Mouse (Mus musculus) liver, embryonic 12.5 days (tissue): ENCODE results near the gene Slc4a5. TPM values are rescaled to one million over a fixed set of nuclear protein-coding genes. Genes with fewer than 3 reads are reported as not detected.
A peak's percentile ranks its signal among the peaks of the same experiment; 100 is the strongest.

ENCODE experiments used
- ATAC-seq: fragments of 200-750 bp; cut with Nextera tagmentation; 2 replicates; pipeline ENCODE4 v1.8.0; 2017; ENCODE audit warnings: moderate number of reproducible peaks, mild to moderate bottlenecking, moderate library complexity
- H3K27ac ChIP-seq: fragments of 300-500 bp; sonication (generic); 2 replicates; pipeline ENCODE4 v1.5.1; 2016; ENCODE audit warnings: mild to moderate bottlenecking
- H3K27me3 ChIP-seq: fragments of 300-500 bp; sonication (generic); replicated peaks from 2 replicates; pipeline ENCODE4 v1.6.1; 2016; ENCODE audit warnings: mild to moderate bottlenecking, moderate library complexity
- H3K36me3 ChIP-seq: fragments of 300-500 bp; sonication (generic); 2 replicates; pipeline ENCODE4 v1.6.1; 2016; ENCODE audit warnings: mild to moderate bottlenecking, moderate library complexity
- H3K4me1 ChIP-seq: fragments of 300-500 bp; sonication (generic); 2 replicates; pipeline ENCODE4 v1.6.1; 2016
- H3K4me2 ChIP-seq: fragments of 300-500 bp; sonication (generic); 2 replicates; pipeline ENCODE4 v1.6.1; 2016; ENCODE audit warnings: mild to moderate bottlenecking, moderate library complexity
- H3K4me3 ChIP-seq: fragments of 300-500 bp; sonication (generic); 2 replicates; pipeline ENCODE4 v1.5.1; 2016; ENCODE audit warnings: mild to moderate bottlenecking, moderate library complexity
- H3K9ac ChIP-seq: fragments of 300-500 bp; sonication (generic); 2 replicates; pipeline ENCODE4 v1.6.1; 2016; ENCODE audit warnings: mild to moderate bottlenecking, moderate library complexity
- H3K9me3 ChIP-seq: fragments of 300-500 bp; sonication (generic); replicated peaks from 2 replicates; pipeline ENCODE4 v1.6.1; 2016; ENCODE audit warnings: mild to moderate bottlenecking, moderate library complexity
- WGBS: fragments of 180-500 bp; shearing (Covaris S2); methylation state at CpG from one replicate; pipeline ENCODE4 v1.1.7; 2016; ENCODE audit not compliant: insufficient replicate concordance; 5-methylcytosine and 5-hydroxymethylcytosine counted together
- polyA plus RNA-seq: library from polyadenylated mRNA; unstranded; fragments of >200 nt; fragmentation: Nextera tagmentation; extraction: Ambion mirVana; gene quantifications from 2 replicates; pipeline ENCODE4 v1.2.1, GENCODE M21; 2016

The Slc4a5 gene
- polyA plus RNA-seq, 1 experiment from 2014 or later: 1.3 TPM

DNA sequence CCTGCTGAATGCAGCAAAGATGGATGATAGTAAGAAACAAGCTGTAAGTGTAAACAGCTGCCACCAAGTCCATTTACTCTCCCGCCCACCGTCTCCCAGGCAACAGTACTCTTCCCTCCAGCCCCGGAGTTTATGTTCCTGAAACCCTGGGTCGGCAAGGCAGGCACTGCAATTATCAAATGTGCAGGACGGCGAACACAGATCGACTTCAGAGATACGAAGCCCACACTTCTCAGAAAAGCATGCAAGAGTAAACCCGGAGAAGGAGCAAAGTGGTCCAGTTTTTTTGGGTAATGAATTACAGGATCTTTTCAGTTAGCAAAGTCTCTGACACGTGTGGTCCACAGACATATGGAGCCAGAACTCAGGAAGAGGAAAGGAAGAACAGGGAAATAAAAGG, 96.4 kb downstream of the Slc4a5 start:
- peak overlapping the region; percentile 88 for H3K27ac ChIP-seq
- peaks cover 38% of the 10 kb centered on the region for H3K36me3 ChIP-seq
- peaks cover 65% of the 10 kb centered on the region for H3K4me1 ChIP-seq
- peak overlapping the region; percentile 92 for H3K9ac ChIP-seq
- no peaks in the 10 kb centered on the region for H3K27me3 ChIP-seq
- 3% methylated on average over 10 of the region's 10 CpGs for WGBS
- H3K4me2 ChIP-seq: peak overlapping the region; percentile 83
- ATAC-seq: peak; percentile 16; the same call in 1 of the 2 replicates
- peak overlapping the region; percentile 90 for H3K4me3 ChIP-seq
- no peaks in the 10 kb centered on the region for H3K9me3 ChIP-seq

DNA sequence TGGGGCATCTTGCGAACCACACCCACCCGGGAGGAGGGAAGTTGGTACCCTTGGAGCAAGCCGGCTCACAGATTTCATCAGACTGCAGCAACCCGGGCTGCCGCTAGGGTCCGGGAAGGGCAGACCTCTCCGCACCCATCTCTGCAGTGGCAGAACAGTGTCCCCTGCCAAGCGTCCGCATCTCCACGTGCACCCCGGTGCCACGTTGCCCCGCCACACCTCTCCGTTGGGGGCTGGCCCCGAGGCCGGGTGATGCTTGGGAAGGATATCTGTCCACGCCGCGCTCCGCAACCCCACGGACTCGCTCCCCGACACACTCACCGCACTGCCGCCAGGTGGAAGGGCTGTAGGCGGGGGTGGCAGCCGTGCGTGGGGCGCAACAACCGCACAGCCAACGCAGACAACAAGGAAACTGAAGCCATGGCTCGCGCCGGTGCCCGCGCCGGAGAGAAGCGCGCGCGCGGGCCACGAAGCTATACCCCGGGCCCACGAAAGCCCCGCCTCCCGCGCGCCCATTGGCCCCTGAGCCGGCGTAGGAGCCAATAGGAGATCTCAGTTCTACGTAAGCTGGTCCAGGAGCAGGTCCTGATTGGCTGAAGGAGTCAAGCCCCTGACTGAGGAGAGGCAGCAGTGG, 97.6 kb downstream of the Slc4a5 start:
- H3K4me2 ChIP-seq: peak overlapping the region; percentile 83
- H3K27me3 ChIP-seq: no peaks in the 10 kb centered on the region
- peaks cover 53% of the 10 kb centered on the region for H3K4me1 ChIP-seq
- WGBS: under 1% methylated on average over 52 of the region's 52 CpGs
- ATAC-seq: peak; percentile 92
- peak overlapping the region; percentile 92 for H3K9ac ChIP-seq
- H3K27ac ChIP-seq: peak overlapping the region; percentile 88
- H3K9me3 ChIP-seq: no peaks in the 10 kb centered on the region
- peaks cover 26% of the 10 kb centered on the region for H3K36me3 ChIP-seq
- peak overlapping the region; percentile 90 for H3K4me3 ChIP-seq

DNA sequence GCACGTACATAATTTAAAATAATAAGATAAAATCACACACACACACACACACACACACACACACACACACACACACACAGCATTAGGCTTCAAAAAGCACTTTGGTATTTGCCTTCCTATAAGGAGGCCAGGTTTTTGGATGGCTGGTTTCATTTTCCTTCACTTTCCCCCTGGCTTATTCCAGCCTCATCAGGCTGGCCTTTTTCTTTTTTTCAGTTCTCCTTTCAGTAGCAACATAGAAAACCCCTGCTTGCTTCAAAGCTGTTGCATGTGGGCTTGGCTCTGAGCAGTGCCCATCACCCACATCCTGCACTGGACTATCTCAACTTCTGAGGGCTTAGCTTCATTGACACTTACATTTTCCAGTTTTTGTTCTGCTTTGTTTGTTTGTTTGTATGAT, 102.3 kb downstream of the Slc4a5 start:
- Histone ChIP-seq H3K4me2 (no peak overlapping the region), H3K27ac (no peak overlapping the region), H3K27me3 (no peaks in the 10 kb centered on the region), H3K4me1 (peaks cover 33% of the 10 kb centered on the region), H3K4me3 (no peak overlapping the region), H3K9ac (peak overlapping the region; percentile 40; the same call in 1 of the 2 replicates), H3K36me3 (peaks cover 5% of the 10 kb centered on the region; the same call in 1 of the 2 replicates), H3K9me3 (no peaks in the 10 kb centered on the region)
- WGBS: 73% methylated on average over 1 of the region's 1 CpGs
- no peak for ATAC-seq

DNA sequence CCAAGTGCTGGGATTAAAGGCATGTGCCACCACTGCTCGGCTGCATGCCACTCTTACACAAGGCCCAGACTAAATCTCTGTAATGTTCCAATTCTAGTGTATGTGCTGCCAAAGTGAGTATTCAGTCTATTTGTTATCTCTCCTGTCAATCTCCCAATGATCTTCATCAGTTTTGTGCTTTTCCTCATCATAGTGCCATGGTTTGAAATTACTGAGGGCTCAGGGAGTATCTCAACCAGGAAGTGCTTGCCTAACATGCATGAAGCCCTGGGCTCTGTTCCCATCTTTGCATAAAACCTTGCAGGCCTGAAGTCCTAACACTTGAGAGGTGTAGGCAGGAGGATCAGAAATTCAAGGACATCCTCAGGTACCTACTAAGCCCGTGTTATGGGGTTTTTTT, 103.2 kb downstream of the Slc4a5 start:
- no peak overlapping the region for H3K4me2 ChIP-seq
- no peak overlapping the region for H3K4me3 ChIP-seq
- 59% methylated on average over 2 of the region's 2 CpGs for WGBS
- no peak overlapping the region for H3K9ac ChIP-seq
- peaks cover 37% of the 10 kb centered on the region for H3K4me1 ChIP-seq
- no peak overlapping the region for H3K27ac ChIP-seq
- no peaks in the 10 kb centered on the region for H3K9me3 ChIP-seq
- ATAC-seq: no peak
- no peaks in the 10 kb centered on the region for H3K27me3 ChIP-seq
- H3K36me3 ChIP-seq: peaks cover 6% of the 10 kb centered on the region

DNA sequence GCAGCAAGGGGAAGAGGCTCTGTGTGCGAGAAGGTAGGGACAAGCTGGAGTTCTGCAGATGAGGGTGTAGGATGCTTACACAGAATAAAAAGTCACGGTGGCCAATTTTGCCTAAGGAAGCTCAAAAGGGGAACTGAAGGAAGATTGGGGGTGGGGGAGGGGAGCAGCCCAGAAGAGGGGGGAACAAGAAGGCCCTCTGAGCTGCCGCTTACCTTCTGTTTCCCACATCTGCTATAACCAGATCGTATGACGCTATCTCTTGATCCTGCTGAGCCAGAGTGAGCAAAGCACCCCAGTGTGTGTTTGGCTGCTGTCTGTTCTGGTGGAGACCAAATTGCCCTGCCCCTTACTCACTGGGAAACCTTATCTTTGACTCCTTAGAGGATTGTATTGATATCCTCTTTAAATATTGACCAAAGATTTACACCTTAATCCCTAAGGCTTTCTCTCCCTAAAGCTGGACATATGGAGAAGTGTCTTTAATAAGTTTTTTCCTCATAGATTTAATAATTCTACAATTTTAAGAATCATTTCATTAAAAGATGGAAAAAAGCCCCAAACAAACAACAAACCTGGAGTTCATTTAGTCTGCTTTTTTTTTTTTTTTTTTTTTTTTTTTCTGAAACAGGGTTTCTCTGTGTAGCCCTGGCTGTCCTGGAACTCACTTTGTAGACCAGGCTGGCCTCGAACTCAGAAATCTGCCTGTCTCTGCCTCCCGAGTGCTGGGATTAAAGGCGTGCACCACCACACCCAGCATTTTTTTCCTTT, 104.2 kb downstream of the Slc4a5 start:
- H3K27me3 ChIP-seq: no peaks in the 10 kb centered on the region
- peak overlapping the region; percentile 88; the same call in 1 of the 2 replicates for H3K9ac ChIP-seq
- no peak for ATAC-seq
- no peaks in the 10 kb centered on the region for H3K9me3 ChIP-seq
- H3K4me1 ChIP-seq: peaks cover 41% of the 10 kb centered on the region
- H3K4me2 ChIP-seq: peak overlapping the region; percentile 78
- H3K4me3 ChIP-seq: no peak overlapping the region
- H3K36me3 ChIP-seq: peaks cover 15% of the 10 kb centered on the region
- WGBS: 44% methylated on average over 8 of the region's 8 CpGs
- 0 out of 2 replicates have a peak overlapping the region, but pooled peaks have one; percentile 40 for H3K27ac ChIP-seq

DNA sequence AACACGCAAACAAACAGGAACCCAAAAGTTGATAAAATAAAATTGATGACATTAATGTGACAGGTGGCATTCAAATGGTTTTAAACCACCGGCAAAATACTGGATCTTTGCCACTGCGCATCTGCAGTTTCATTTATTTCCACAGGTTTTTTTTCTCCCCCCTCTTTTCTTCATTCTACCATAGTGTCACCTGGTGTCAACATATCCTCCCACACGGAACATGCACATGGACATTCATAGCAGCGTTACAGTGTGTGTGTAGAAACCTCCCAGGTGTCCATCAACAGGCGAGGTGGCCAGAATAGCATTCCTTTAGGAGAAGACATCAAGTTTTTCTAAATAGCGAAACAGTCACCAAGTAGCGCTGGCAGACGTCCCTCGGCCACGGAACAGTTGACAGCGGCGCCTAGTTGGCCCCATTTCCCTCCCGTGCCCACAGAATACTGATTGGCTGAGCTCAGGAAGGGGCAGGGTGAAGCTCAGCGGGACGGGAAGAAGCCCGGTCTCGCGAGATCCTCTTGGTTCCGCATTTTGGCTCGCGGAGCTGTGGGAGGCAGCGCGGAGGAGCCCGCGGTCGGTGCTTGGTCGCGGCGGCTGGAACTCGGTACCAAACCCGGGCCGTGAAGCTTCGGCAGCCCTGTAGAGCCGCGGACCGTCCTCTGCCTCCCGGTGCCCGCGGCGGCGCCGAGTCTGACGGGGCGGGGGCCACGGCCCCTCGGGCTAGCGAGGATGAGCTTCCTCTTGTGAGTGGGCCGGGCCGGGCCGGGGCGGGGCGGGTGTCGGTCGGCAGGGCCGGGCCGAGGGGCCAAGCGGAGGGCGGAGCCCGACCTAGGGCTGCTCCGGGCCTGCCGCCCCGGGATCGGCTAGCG, 106.1 kb downstream of the Slc4a5 start, which contains the start of the genes Mthfd2 and Mob1a:
Gene Mthfd2, minus strand, starts transcription at position 384 of the 869 bp plus-strand sequence.
Gene Mob1a, plus strand, starts transcription at position 492 of the 869 bp plus-strand sequence.
- no peaks in the 10 kb centered on the region for H3K27me3 ChIP-seq
- peak within 1 kb of the TSS; percentile 98 for H3K27ac ChIP-seq
- ATAC-seq: peak; percentile 96
- H3K4me2 ChIP-seq: peak within 1 kb of the TSS; percentile 78
- peak within 1 kb of the TSS; percentile 88 for H3K9ac ChIP-seq
- H3K4me3 ChIP-seq: peak within 1 kb of the TSS; percentile 91
- H3K9me3 ChIP-seq: no peaks in the 10 kb centered on the region
- 1% methylated on average over 59 of the region's 65 CpGs for WGBS
- H3K36me3 ChIP-seq: peaks cover 34% of the 10 kb centered on the region
- H3K4me1 ChIP-seq: peaks cover 44% of the 10 kb centered on the region

DNA sequence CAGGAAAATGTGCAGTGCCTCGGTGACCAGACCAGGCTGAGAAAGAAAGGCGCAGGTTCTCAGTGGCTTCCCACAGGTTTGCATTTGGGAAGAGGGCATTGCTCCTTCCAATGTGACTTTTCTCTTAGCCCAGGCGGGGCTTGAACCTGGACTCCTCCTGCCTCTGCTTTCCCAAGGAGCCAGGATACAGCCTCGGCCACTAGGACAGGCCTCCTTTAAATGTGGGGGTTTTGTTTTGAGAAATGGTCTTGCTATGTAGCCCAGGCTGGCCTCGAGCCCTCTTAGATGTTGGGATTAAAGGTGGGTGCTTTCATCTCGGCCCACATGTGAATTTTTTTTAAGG, 106.7 kb downstream of the Slc4a5 start:
- ATAC-seq: peak; percentile 34
- Histone ChIP-seq H3K4me3 (peak overlapping the region; percentile 91), H3K27me3 (no peaks in the 10 kb centered on the region), H3K9ac (peak overlapping the region; percentile 88), H3K36me3 (peaks cover 40% of the 10 kb centered on the region), H3K4me2 (peak overlapping the region; percentile 78), H3K4me1 (peaks cover 44% of the 10 kb centered on the region), H3K27ac (peak overlapping the region; percentile 98), H3K9me3 (no peaks in the 10 kb centered on the region)
- 3% methylated on average over 6 of the region's 6 CpGs for WGBS

DNA sequence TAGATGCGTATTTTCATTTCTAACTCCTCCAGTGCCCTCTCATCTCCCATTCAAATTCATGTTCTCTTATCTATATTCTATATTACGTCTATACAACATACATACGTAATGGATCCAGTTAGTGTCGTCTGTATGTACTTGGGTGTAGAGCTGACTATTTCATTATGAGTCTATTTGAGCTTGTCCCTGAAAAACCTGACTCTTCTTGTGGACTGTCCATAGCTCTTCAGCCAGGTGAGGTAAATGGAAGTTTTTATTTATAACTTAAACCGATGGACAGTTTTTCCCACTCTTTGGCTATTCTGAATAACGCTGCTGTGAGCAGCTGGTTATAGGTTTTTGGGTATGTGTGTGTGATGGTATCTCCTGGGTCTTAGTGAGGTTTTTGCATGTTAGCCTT, 107.1 kb downstream of the Slc4a5 start:
- Histone ChIP-seq H3K4me2 (peak overlapping the region; percentile 78), H3K9ac (peak overlapping the region; percentile 88), H3K36me3 (peaks cover 44% of the 10 kb centered on the region), H3K4me3 (peak overlapping the region; percentile 91), H3K4me1 (peaks cover 44% of the 10 kb centered on the region), H3K9me3 (no peaks in the 10 kb centered on the region), H3K27ac (peak overlapping the region; percentile 98), H3K27me3 (no peaks in the 10 kb centered on the region)
- 36% methylated on average over 6 of the region's 6 CpGs for WGBS
- ATAC-seq: no peak

DNA sequence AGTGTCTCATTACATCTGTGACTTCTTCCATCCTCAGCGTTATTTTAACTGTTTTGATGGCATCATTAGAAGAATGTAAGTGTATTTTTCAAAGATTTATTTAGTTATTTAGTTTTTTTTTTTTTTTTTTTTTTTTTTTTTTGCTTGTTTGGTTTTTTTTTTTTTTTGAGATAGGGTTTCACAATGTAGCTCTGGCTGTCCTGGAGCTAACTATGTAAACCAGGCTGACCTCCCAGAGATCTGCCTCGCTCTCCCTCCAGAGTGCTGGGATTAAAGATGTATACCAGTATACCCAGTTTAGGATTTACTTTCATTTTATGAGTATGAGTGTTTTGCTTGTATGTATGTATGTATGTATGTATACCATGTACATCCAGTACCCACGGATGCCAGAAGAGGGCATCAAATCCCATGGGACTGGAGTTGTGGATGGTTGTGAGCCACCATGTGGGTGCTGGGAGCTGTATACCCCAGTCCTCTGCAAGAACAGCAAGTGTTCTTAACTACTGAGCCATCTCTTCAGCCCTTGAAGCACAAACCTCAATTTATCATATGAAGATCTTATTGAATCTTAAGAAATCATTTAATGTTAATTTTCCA, 108.1 kb downstream of the Slc4a5 start:
- Histone ChIP-seq H3K36me3 (peaks cover 53% of the 10 kb centered on the region), H3K4me1 (peaks cover 44% of the 10 kb centered on the region), H3K4me2 (peak overlapping the region; percentile 78), H3K27me3 (no peaks in the 10 kb centered on the region), H3K9ac (peak overlapping the region; percentile 88; the same call in 1 of the 2 replicates), H3K27ac (no peak overlapping the region), H3K4me3 (peak overlapping the region; percentile 91), H3K9me3 (no peaks in the 10 kb centered on the region)
- WGBS: 87% methylated on average over 3 of the region's 3 CpGs
- no peak for ATAC-seq

DNA sequence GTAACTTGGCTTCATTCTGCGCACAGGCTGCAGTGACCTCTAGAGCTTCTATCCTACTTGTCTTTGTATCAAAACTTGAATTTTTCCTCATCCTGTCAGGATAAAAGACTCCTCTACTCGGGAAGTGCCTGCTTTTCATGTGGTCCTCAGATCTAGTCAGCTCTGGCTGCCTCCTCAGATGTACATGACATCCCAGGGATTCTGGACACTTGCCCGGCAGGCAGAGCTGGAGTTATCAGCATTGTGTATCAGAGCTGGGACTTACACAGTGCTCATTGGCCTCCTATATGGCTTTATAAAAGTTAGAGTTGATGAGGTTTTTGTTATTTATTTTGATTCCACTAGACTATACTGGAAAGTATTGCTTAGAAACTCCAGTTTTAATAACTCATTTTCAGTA, 121.8 kb downstream of the Slc4a5 start:
- H3K4me2 ChIP-seq: no peak overlapping the region
- 77% methylated on average over 3 of the region's 3 CpGs for WGBS
- H3K9ac ChIP-seq: no peak overlapping the region
- no peak overlapping the region for H3K4me3 ChIP-seq
- no peaks in the 10 kb centered on the region for H3K4me1 ChIP-seq
- no peaks in the 10 kb centered on the region for H3K9me3 ChIP-seq
- H3K27me3 ChIP-seq: no peaks in the 10 kb centered on the region
- no peak overlapping the region for H3K27ac ChIP-seq
- peaks cover 85% of the 10 kb centered on the region for H3K36me3 ChIP-seq
- no peak for ATAC-seq

DNA sequence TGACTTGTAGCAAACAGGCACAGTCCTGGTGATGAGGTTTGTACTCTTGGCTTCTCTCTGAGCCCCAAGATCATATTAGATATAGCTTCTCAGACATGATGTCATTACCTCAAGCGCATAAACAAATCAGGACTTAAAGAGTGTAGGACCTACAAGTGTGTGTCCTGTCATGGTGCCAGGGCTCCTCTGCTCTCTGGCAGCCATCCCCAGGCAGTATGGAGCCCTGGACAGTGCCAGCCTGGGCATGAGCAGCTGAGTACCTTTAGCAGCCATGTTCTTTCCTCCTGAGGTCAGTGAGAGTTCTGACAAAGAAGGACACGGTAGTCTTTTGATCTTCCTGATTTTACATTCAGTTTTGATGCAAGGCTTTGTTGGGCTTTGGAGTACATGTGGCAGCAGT, 123.3 kb downstream of the Slc4a5 start:
- Histone ChIP-seq H3K27ac (no peak overlapping the region), H3K9me3 (no peaks in the 10 kb centered on the region), H3K4me3 (no peak overlapping the region), H3K36me3 (peaks cover 78% of the 10 kb centered on the region), H3K9ac (no peak overlapping the region), H3K4me2 (no peak overlapping the region), H3K27me3 (no peaks in the 10 kb centered on the region), H3K4me1 (no peaks in the 10 kb centered on the region)
- 84% methylated on average over 2 of the region's 2 CpGs for WGBS
- ATAC-seq: no peak
